Mouse (Mus musculus): ENCODE data around the gene Capn5. TPM values are rescaled to one million over a fixed set of nuclear protein-coding genes. Genes with fewer than 3 reads are reported as not detected.

The Capn5 gene
- total and polyA plus RNA-seq, 3 experiments = 0.04 to 0.54 TPM; not detected in 1

- no peak for DNase-seq (ENCODE audit: low read depth, low spot score)
- Histone ChIP-seq H3K4me3 (ENCODE audit: control insufficient read depth in 1 of 2, insufficient read depth in 1 of 2, low read depth in 2 of 2, low read length in 2 of 2) (no peak overlapping the region), H3K36me3 (ENCODE audit: control insufficient read depth in 1 of 2, insufficient read depth in 2 of 2, low read length in 2 of 2) (no peaks in the 10 kb centered on the region), H3K27ac (ENCODE audit: control insufficient read depth, low read depth, low read length) (no peak overlapping the region), H3K79me2 (ENCODE audit: control insufficient read depth, insufficient read depth, low read length, poor library complexity) (no peaks in the 10 kb centered on the region), H3K9ac (ENCODE audit: control insufficient read depth, low read depth, low read length, poor library complexity, severe bottlenecking) (no peak overlapping the region), H3K27me3 (ENCODE audit: control insufficient read depth in 1 of 2, insufficient read depth in 2 of 2, low read length in 2 of 2) (no peaks in the 10 kb centered on the region), H3K9me3 (replicated peaks; ENCODE audit: insufficient read depth, low read length) (no peaks in the 10 kb centered on the region), H3K4me1 (ENCODE audit: control insufficient read depth in 1 of 2, insufficient read depth in 2 of 2, low read length in 2 of 2) (no peaks in the 10 kb centered on the region)
- no peak for TF ChIP-seq ZC3H11A (IDR thresholded peaks at IDR 0.05; ENCODE audit: low read depth, low read length)
- no peak for TF ChIP-seq CHD2 (IDR thresholded peaks at IDR 0.05; ENCODE audit: low read length)
- no peak for TF ChIP-seq RCOR1 (IDR thresholded peaks at IDR 0.05; ENCODE audit: low read depth, low read length)
- no peak for TF ChIP-seq USF1 (IDR thresholded peaks at IDR 0.05; ENCODE audit: low read depth, low read length)
- TF ChIP-seq ELF1 (IDR thresholded peaks at IDR 0.05; ENCODE audit: low read depth, low read length) = no peak
- no peak for TF ChIP-seq TAL1 (IDR thresholded peaks at IDR 0.05; ENCODE audit: low read length)
- no peak for TF ChIP-seq MYB (IDR thresholded peaks at IDR 0.05; ENCODE audit: low read depth, low read length)
- no peak for TF ChIP-seq CHD1 (IDR thresholded peaks at IDR 0.05; ENCODE audit: low read depth, low read length)
- no peak for TF ChIP-seq JUND (IDR thresholded peaks at IDR 0.05; ENCODE audit: low read depth, low read length)
- no peak for TF ChIP-seq ZMIZ1 (IDR thresholded peaks at IDR 0.05; ENCODE audit: low read depth, low read length)
- TF ChIP-seq GATA1 (IDR thresholded peaks at IDR 0.05; ENCODE audit: low read depth, low read length) = no peak
- no peak for TF ChIP-seq MAX (IDR thresholded peaks at IDR 0.05; ENCODE audit: low read length)
- no peak for TF ChIP-seq MEF2A (IDR thresholded peaks at IDR 0.05; ENCODE audit: extremely low read depth, insufficient replicate concordance, low read depth, low read length, poor library complexity, severe bottlenecking)
- no peak for TF ChIP-seq HCFC1 (IDR thresholded peaks at IDR 0.05; ENCODE audit: low read depth, low read length)
Measured at GRCm38 (mm10) chr7:98095852-98096251, 82.2 kb downstream of the Capn5 start.

GRCm38 (mm10) chr7:98086346-98086745 lies 91.7 kb downstream of the Capn5 start:
- Histone ChIP-seq H3K27ac (ENCODE audit: control insufficient read depth, low read depth, low read length) (no peak overlapping the region), H3K27me3 (ENCODE audit: control insufficient read depth in 1 of 2, insufficient read depth in 2 of 2, low read length in 2 of 2) (no peaks in the 10 kb centered on the region; a peak in 1 of 4 replicates), H3K9ac (ENCODE audit: control insufficient read depth, low read depth, low read length, poor library complexity, severe bottlenecking) (no peak overlapping the region), H3K4me3 (ENCODE audit: control insufficient read depth in 1 of 2, insufficient read depth in 1 of 2, low read depth in 2 of 2, low read length in 2 of 2) (no peak overlapping the region), H3K9me3 (replicated peaks; ENCODE audit: insufficient read depth, low read length) (no peaks in the 10 kb centered on the region), H3K79me2 (ENCODE audit: control insufficient read depth, insufficient read depth, low read length, poor library complexity) (no peaks in the 10 kb centered on the region), H3K4me1 (ENCODE audit: control insufficient read depth in 1 of 2, insufficient read depth in 2 of 2, low read length in 2 of 2) (peaks cover 0 to 3% of the 10 kb centered on the region in 2 experiments; a peak in 1 of 4 replicates), H3K36me3 (ENCODE audit: control insufficient read depth in 1 of 2, insufficient read depth in 2 of 2, low read length in 2 of 2) (no peaks in the 10 kb centered on the region)
- DNase-seq (ENCODE audit: low read depth, low spot score) = peak; percentile 40
- TF ChIP-seq MYC (IDR thresholded peaks at IDR 0.05; ENCODE audit: low read depth, low read length) = no peak
- TF ChIP-seq POLR2AphosphoS2 (IDR thresholded peaks at IDR 0.05; ENCODE audit: low read length) = no peak
- TF ChIP-seq ZC3H11A (IDR thresholded peaks at IDR 0.05; ENCODE audit: low read depth, low read length) = no peak
- TF ChIP-seq CHD1 (IDR thresholded peaks at IDR 0.05; ENCODE audit: low read depth, low read length) = no peak
- TF ChIP-seq MAZ (IDR thresholded peaks at IDR 0.05; ENCODE audit: low read depth, low read length) = no peak
- no peak for TF ChIP-seq E2F4 (IDR thresholded peaks at IDR 0.05; ENCODE audit: borderline replicate concordance, low read depth, low read length)
- TF ChIP-seq ELF1 (IDR thresholded peaks at IDR 0.05; ENCODE audit: low read depth, low read length) = no peak
- no peak for TF ChIP-seq USF2 (IDR thresholded peaks at IDR 0.05; ENCODE audit: borderline replicate concordance in 1 of 2, insufficient read depth in 1 of 2, low read depth in 1 of 2, low read length in 2 of 2)
- no peak for TF ChIP-seq NRF1 (IDR thresholded peaks at IDR 0.05; ENCODE audit: insufficient read depth, low read depth, low read length, poor library complexity, severe bottlenecking)
- no peak for TF ChIP-seq HCFC1 (IDR thresholded peaks at IDR 0.05; ENCODE audit: low read depth, low read length)
- TF ChIP-seq UBTF (IDR thresholded peaks at IDR 0.05; ENCODE audit: borderline replicate concordance, insufficient read depth, low read depth, low read length) = no peak
- TF ChIP-seq MEF2A (IDR thresholded peaks at IDR 0.05; ENCODE audit: extremely low read depth, insufficient replicate concordance, low read depth, low read length, poor library complexity, severe bottlenecking) = no peak
- no peak for TF ChIP-seq USF1 (IDR thresholded peaks at IDR 0.05; ENCODE audit: low read depth, low read length)
- no peak for TF ChIP-seq CHD2 (IDR thresholded peaks at IDR 0.05; ENCODE audit: low read length)
- TF ChIP-seq SMC3 (IDR thresholded peaks at IDR 0.05; ENCODE audit: low read depth, low read length) = peak; percentile 42
- TF ChIP-seq SIN3A (IDR thresholded peaks at IDR 0.05; ENCODE audit: low read length) = no peak
- no peak for TF ChIP-seq KAT2A (conservative IDR thresholded peaks at IDR 0.05; ENCODE audit: low read depth, low read length)
- no peak for TF ChIP-seq EP300 (IDR thresholded peaks at IDR 0.05; ENCODE audit: low read depth in 1 of 2, low read length in 2 of 2)
- no peak for TF ChIP-seq BHLHE40 (IDR thresholded peaks at IDR 0.05; ENCODE audit: borderline replicate concordance, low read depth, low read length)
- TF ChIP-seq MAFK (IDR thresholded peaks at IDR 0.05; ENCODE audit: borderline replicate concordance, low read depth, low read length) = no peak
- TF ChIP-seq NELFE (IDR thresholded peaks at IDR 0.05; ENCODE audit: low read depth, low read length) = no peak
- TF ChIP-seq CTCF (IDR thresholded peaks at IDR 0.05 in 2 of 3, conservative IDR thresholded peaks at IDR 0.05 in 1 of 3; ENCODE audit: control insufficient read depth in 1 of 3, insufficient read depth in 1 of 3, low read depth in 2 of 3, low read length in 3 of 3, poor library complexity in 1 of 3, severe bottlenecking in 1 of 3) = peak; percentile 34 to 54 (median 50)
- peak; percentile 30 for TF ChIP-seq RAD21 (IDR thresholded peaks at IDR 0.05; ENCODE audit: low read depth, low read length)
- no peak for TF ChIP-seq GABPA (IDR thresholded peaks at IDR 0.05; ENCODE audit: low read depth, low read length)

Measured in MEL (cell line).